Comparison of ENCODE assay signal across 23 mouse cellular contexts in the genomic region with DNA sequence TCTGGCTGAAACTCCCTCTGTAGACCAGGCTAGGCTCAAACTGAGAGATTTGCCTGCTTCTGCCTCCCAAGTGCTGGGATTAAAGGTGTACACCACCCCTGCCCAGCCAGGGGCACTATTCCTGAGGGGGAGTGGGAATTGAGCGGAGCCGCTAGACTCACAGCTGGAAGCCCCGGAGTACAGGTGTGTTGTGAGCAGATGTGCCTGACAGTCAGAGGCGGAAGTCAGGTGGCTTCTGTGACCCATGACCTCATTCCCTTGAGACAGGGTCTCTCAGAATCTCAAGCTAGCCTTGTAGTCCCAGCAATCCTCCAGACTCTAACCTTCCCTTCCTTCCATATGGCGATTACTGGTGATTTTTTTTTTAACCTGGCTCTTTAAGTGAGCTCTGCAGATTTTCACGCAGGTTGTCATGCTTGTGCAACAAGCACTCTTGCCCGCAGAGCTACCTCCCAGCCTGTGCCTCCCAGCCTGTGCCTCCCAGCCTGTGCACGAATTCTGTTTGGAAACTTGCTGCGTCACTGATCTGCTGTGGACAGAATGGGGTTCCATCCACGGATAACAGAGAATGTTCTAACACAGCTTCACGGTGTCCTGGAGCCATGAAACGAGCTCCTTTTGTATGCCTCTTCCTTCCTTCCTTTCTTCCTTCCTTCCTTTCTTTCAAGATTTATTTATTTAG. TPM values are rescaled to one million over a fixed set of nuclear protein-coding genes. Genes with fewer than 3 reads are reported as not detected.
DNase-seq lines count a peak whose midpoint lies in the region; ATAC-seq lines count a peak whose summit lies in the region.
"Had no signal": no experiment of that assay in that cellular context is flagged by ENCODE, and none has a peak within 500 bp of the region (broad histone marks: within the 10 kb centered on the region; RNA-seq: fewer than 3 reads in every experiment).

No protein-coding gene starts in this region.

- no peaks in the 10 kb centered on the region; the same call in 1 of the 2 replicates for H3K27me3 ChIP-seq in forebrain, embryonic 10.5 days (ENCODE audit: poor library complexity, severe bottlenecking)
- H3K27me3 ChIP-seq in forebrain, embryonic 12.5 days = peaks cover 3% of the 10 kb centered on the region; the same call in 1 of the 2 replicates
- H3K27me3 ChIP-seq in megakaryocyte, embryonic 14.5 days (replicated peaks) = no peaks in the 10 kb centered on the region
- H3K27me3 ChIP-seq in liver, embryonic 16.5 days (ENCODE audit: control insufficient read depth, insufficient read depth, low read depth, low read length) = no peaks in the 10 kb centered on the region
- no peaks in the 10 kb centered on the region for H3K27me3 ChIP-seq in intestine, embryonic 15.5 days (replicated peaks)
- H3K27me3 ChIP-seq: lung, embryonic 15.5 days had no signal

- H3K4me3 ChIP-seq in forebrain, embryonic 10.5 days = no peak overlapping the region
- H3K4me3 ChIP-seq in forebrain, embryonic 12.5 days (replicated peaks) = no peak overlapping the region
- peak overlapping the region; percentile 69 for H3K4me3 ChIP-seq in megakaryocyte, embryonic 14.5 days (replicated peaks)
- H3K4me3 ChIP-seq in liver, embryonic 16.5 days (ENCODE audit: low read depth, low read length) = no peak overlapping the region
- H3K4me3 ChIP-seq in intestine, embryonic 15.5 days (replicated peaks) = no peak overlapping the region
- H3K4me3 ChIP-seq: lung, embryonic 15.5 days had no signal

- 79% methylated on average over 12 of the region's 12 CpGs for WGBS in forebrain, embryonic 10.5 days
- WGBS in forebrain, embryonic 12.5 days = 79% methylated on average over 12 of the region's 12 CpGs
- WGBS in liver, embryonic 16.5 days (ENCODE audit: insufficient replicate concordance) = 42% methylated on average over 12 of the region's 12 CpGs
- 64% methylated on average over 12 of the region's 12 CpGs for WGBS in intestine, embryonic 15.5 days

- H3K9me3 ChIP-seq in forebrain, embryonic 10.5 days = no peaks in the 10 kb centered on the region
- no peaks in the 10 kb centered on the region for H3K9me3 ChIP-seq in forebrain, embryonic 12.5 days
- peaks cover 4% of the 10 kb centered on the region for H3K9me3 ChIP-seq in megakaryocyte, embryonic 14.5 days
- H3K9me3 ChIP-seq in liver, embryonic 16.5 days (replicated peaks; ENCODE audit: control insufficient read depth, low read length) = no peaks in the 10 kb centered on the region
- no peaks in the 10 kb centered on the region for H3K9me3 ChIP-seq in intestine, embryonic 15.5 days
- H3K9me3 ChIP-seq: lung, embryonic 15.5 days had no signal

- H3K9ac ChIP-seq in forebrain, embryonic 12.5 days = no peak overlapping the region
- peak overlapping the region; percentile 23 for H3K9ac ChIP-seq in liver, embryonic 16.5 days (ENCODE audit: low read depth, low read length)
- no peak overlapping the region for H3K9ac ChIP-seq in intestine, embryonic 15.5 days
- H3K9ac ChIP-seq: lung, embryonic 15.5 days had no signal

- DNase-seq in forebrain, embryonic 10.5 days (ENCODE audit: extremely low spot score, low spot score) = no peak
- no peak for DNase-seq in layer of hippocampus, adult 8-10 months (ENCODE audit: low spot score in 2 of 2)
- DNase-seq: adrenal gland, postnatal 10 days; cerebellum, adult 18-20 months; layer of hippocampus, adult 9-11 months had no signal

- H3K4me2 ChIP-seq in forebrain, embryonic 12.5 days = no peak overlapping the region
- H3K4me2 ChIP-seq in liver, embryonic 16.5 days (ENCODE audit: low read depth, low read length) = peak overlapping the region; percentile 13
- H3K4me2 ChIP-seq in intestine, embryonic 15.5 days (replicated peaks) = no peak overlapping the region
- H3K4me2 ChIP-seq: lung, embryonic 15.5 days; midbrain, embryonic 11.5 days had no signal

- no peaks in the 10 kb centered on the region for H3K36me3 ChIP-seq in forebrain, embryonic 10.5 days (replicated peaks)
- H3K36me3 ChIP-seq in forebrain, embryonic 12.5 days (replicated peaks) = no peaks in the 10 kb centered on the region
- H3K36me3 ChIP-seq in megakaryocyte, embryonic 14.5 days (replicated peaks; ENCODE audit: low read length) = peaks cover 7% of the 10 kb centered on the region
- no peaks in the 10 kb centered on the region for H3K36me3 ChIP-seq in liver, embryonic 16.5 days (ENCODE audit: control insufficient read depth, insufficient read depth)
- no peaks in the 10 kb centered on the region for H3K36me3 ChIP-seq in intestine, embryonic 15.5 days
- H3K36me3 ChIP-seq: lung, embryonic 15.5 days had no signal

- ATAC-seq in forebrain, embryonic 12.5 days (ENCODE audit: low FRiP score) = no peak
- no peak for ATAC-seq in megakaryocyte, adult 5-6 weeks (ENCODE audit: poor library complexity, severe bottlenecking)
- ATAC-seq in granulocyte monocyte progenitor cell, adult 5-6 weeks (replicated peaks; ENCODE audit: poor library complexity, severe bottlenecking) = peak; percentile 53
- ATAC-seq in liver, embryonic 16.5 days (ENCODE audit: low read depth) = peak; percentile 71
- ATAC-seq in intestine, embryonic 15.5 days = no peak
- ATAC-seq: forebrain, embryonic 16.5 days had no signal

- H3K27ac ChIP-seq in forebrain, embryonic 10.5 days = peak overlapping the region; percentile 44
- no peak overlapping the region for H3K27ac ChIP-seq in forebrain, embryonic 12.5 days
- H3K27ac ChIP-seq in liver, embryonic 16.5 days (ENCODE audit: low read length) = peak overlapping the region; percentile 87
- H3K27ac ChIP-seq in intestine, embryonic 15.5 days = no peak overlapping the region
- H3K27ac ChIP-seq: kidney, postnatal 0 days; lung, embryonic 15.5 days had no signal

- peaks cover 9% of the 10 kb centered on the region for H3K4me1 ChIP-seq in forebrain, embryonic 10.5 days
- H3K4me1 ChIP-seq in forebrain, embryonic 12.5 days = no peaks in the 10 kb centered on the region; the same call in 1 of the 2 replicates
- H3K4me1 ChIP-seq in megakaryocyte, embryonic 14.5 days = peaks cover 87% of the 10 kb centered on the region
- peaks cover 50% of the 10 kb centered on the region for H3K4me1 ChIP-seq in liver, embryonic 16.5 days (ENCODE audit: control insufficient read depth, low read depth, low read length)
- H3K4me1 ChIP-seq in intestine, embryonic 15.5 days (replicated peaks) = no peaks in the 10 kb centered on the region

RNA-seq across cellular contexts. Expression of a gene that starts 18.5 kb away (rescaled TPM):
- polyA plus RNA-seq in forebrain, embryonic 10.5 days (2016; fragmentation: Nextera tagmentation; extraction: Ambion mirVana) = 32.2 and 33.1 TPM in 2 replicates
- 18.9 and 22.6 TPM in 2 replicates for polyA plus RNA-seq in forebrain, embryonic 12.5 days (2016; fragmentation: Nextera tagmentation; extraction: Ambion mirVana)
- 350 and 629 TPM in 2 replicates for polyA plus RNA-seq in megakaryocyte, embryonic 14.5 days (2012; ENCODE audit: insufficient read depth, low replicate concordance)
- total RNA-seq in megakaryocyte, adult 5-6 weeks (2015) = 65.2 and 66.9 TPM in 2 replicates
- 155 and 168 TPM in 2 replicates for total RNA-seq in megakaryocyte, adult 5-6 weeks (2017)
- total RNA-seq in granulocyte monocyte progenitor cell, adult 5-6 weeks (2014; fragmentation: Nextera tagmentation) = 33.0 and 59.6 TPM in 2 replicates
- 89.9 and 94.0 TPM in 2 replicates for total RNA-seq in granulocyte monocyte progenitor cell, adult 5-6 weeks (2017)
- polyA plus RNA-seq in liver, embryonic 16.5 days (2015; fragmentation: Nextera tagmentation; extraction: Ambion mirVana) = 74.7 and 80.0 TPM in 2 replicates
- 13.4 TPM in 2 replicates for polyA plus RNA-seq in intestine, embryonic 15.5 days (2015; fragmentation: Nextera tagmentation; extraction: Ambion mirVana)
- 1 to 10 TPM; 2.6 to 3.8 (median 3.4) TPM for total RNA-seq in layer of hippocampus, adult 8-10 months (2022)

RNA-seq across cellular contexts. Expression of a gene that starts 40.4 kb away (rescaled TPM):
- polyA plus RNA-seq in forebrain, embryonic 10.5 days (2016; fragmentation: Nextera tagmentation; extraction: Ambion mirVana) = not detected in 2 replicates
- not detected in 2 replicates for polyA plus RNA-seq in forebrain, embryonic 12.5 days (2016; fragmentation: Nextera tagmentation; extraction: Ambion mirVana)
- not detected in 2 replicates for polyA plus RNA-seq in megakaryocyte, embryonic 14.5 days (2012; ENCODE audit: insufficient read depth, low replicate concordance)
- not detected in 2 replicates for total RNA-seq in megakaryocyte, adult 5-6 weeks (2015)
- not detected in 2 replicates for total RNA-seq in megakaryocyte, adult 5-6 weeks (2017)
- 0.47 TPM in 1 of 2 replicates, not detected in the other for total RNA-seq in granulocyte monocyte progenitor cell, adult 5-6 weeks (2014; fragmentation: Nextera tagmentation)
- total RNA-seq in granulocyte monocyte progenitor cell, adult 5-6 weeks (2017) = not detected in 2 replicates
- polyA plus RNA-seq in liver, embryonic 16.5 days (2015; fragmentation: Nextera tagmentation; extraction: Ambion mirVana) = not detected in 2 replicates
- polyA plus RNA-seq in intestine, embryonic 15.5 days (2015; fragmentation: Nextera tagmentation; extraction: Ambion mirVana) = not detected in 2 replicates
- total RNA-seq in layer of hippocampus, adult 8-10 months (2022) = not detected
- total RNA-seq: adrenal gland, postnatal 10 days; gastrocnemius, adult 8-10 months; left cerebral cortex, postnatal 36 days; neutrophil, adult 5-6 weeks had no signal
- polyA plus RNA-seq: embryonic facial prominence, embryonic 14.5 days; forebrain, embryonic 16.5 days; hindbrain, embryonic 11.5 days; intestine, embryonic 14.5 days; kidney, postnatal 0 days; lung, embryonic 15.5 days; midbrain, embryonic 11.5 days; spleen, adult 2 months; urinary bladder, adult 2 months had no signal

RNA-seq across cellular contexts. Expression of a gene that starts 40.5 kb away (rescaled TPM):
- polyA plus RNA-seq in forebrain, embryonic 10.5 days (2016; fragmentation: Nextera tagmentation; extraction: Ambion mirVana) = 18.3 and 19.3 TPM in 2 replicates
- 24.3 and 27.0 TPM in 2 replicates for polyA plus RNA-seq in forebrain, embryonic 12.5 days (2016; fragmentation: Nextera tagmentation; extraction: Ambion mirVana)
- polyA plus RNA-seq in megakaryocyte, embryonic 14.5 days (2012; ENCODE audit: insufficient read depth, low replicate concordance) = 9.9 and 12.4 TPM in 2 replicates
- 11.3 and 11.5 TPM in 2 replicates for total RNA-seq in megakaryocyte, adult 5-6 weeks (2015)
- 4.9 and 6.8 TPM in 2 replicates for total RNA-seq in megakaryocyte, adult 5-6 weeks (2017)
- total RNA-seq in granulocyte monocyte progenitor cell, adult 5-6 weeks (2014; fragmentation: Nextera tagmentation) = 24.8 and 34.1 TPM in 2 replicates
- 8.3 and 10.2 TPM in 2 replicates for total RNA-seq in granulocyte monocyte progenitor cell, adult 5-6 weeks (2017)
- 2.7 TPM in 2 replicates for polyA plus RNA-seq in liver, embryonic 16.5 days (2015; fragmentation: Nextera tagmentation; extraction: Ambion mirVana)
- 13.1 and 13.8 TPM in 2 replicates for polyA plus RNA-seq in intestine, embryonic 15.5 days (2015; fragmentation: Nextera tagmentation; extraction: Ambion mirVana)
- 10 to 100 TPM; 37.0 to 41.9 (median 37.9) TPM for total RNA-seq in layer of hippocampus, adult 8-10 months (2022)

RNA-seq across cellular contexts. Expression of a gene that starts 43.1 kb away (rescaled TPM):
- 1.0 and 1.2 TPM in 2 replicates for polyA plus RNA-seq in forebrain, embryonic 10.5 days (2016; fragmentation: Nextera tagmentation; extraction: Ambion mirVana)
- 1.2 and 1.5 TPM in 2 replicates for polyA plus RNA-seq in forebrain, embryonic 12.5 days (2016; fragmentation: Nextera tagmentation; extraction: Ambion mirVana)
- polyA plus RNA-seq in megakaryocyte, embryonic 14.5 days (2012; ENCODE audit: insufficient read depth, low replicate concordance) = 0.20 TPM in 1 of 2 replicates, not detected in the other
- not detected in 2 replicates for total RNA-seq in megakaryocyte, adult 5-6 weeks (2015)
- 0.18 and 0.65 TPM in 2 replicates for total RNA-seq in megakaryocyte, adult 5-6 weeks (2017)
- total RNA-seq in granulocyte monocyte progenitor cell, adult 5-6 weeks (2014; fragmentation: Nextera tagmentation) = not detected in 2 replicates
- not detected in 2 replicates for total RNA-seq in granulocyte monocyte progenitor cell, adult 5-6 weeks (2017)
- polyA plus RNA-seq in liver, embryonic 16.5 days (2015; fragmentation: Nextera tagmentation; extraction: Ambion mirVana) = 0.22 TPM in 1 of 2 replicates, not detected in the other
- polyA plus RNA-seq in intestine, embryonic 15.5 days (2015; fragmentation: Nextera tagmentation; extraction: Ambion mirVana) = 0.49 and 0.80 TPM in 2 replicates
- total RNA-seq in layer of hippocampus, adult 8-10 months (2022) = not detected
- total RNA-seq: adrenal gland, postnatal 10 days; gastrocnemius, adult 8-10 months; left cerebral cortex, postnatal 36 days; neutrophil, adult 5-6 weeks had no signal
- polyA plus RNA-seq: spleen, adult 2 months had no signal

Comparison
In these comparisons a context has a peak if more than half of its experiments do, and no peak if none do; other contexts are left out.
1. H3K27ac ChIP-seq: peak in forebrain, embryonic 10.5 days (single experiment) and liver, embryonic 16.5 days (single experiment); none in forebrain, embryonic 12.5 days (single experiment) and intestine, embryonic 15.5 days (single experiment).
2. ATAC-seq: peak in granulocyte monocyte progenitor cell, adult 5-6 weeks (single experiment) and liver, embryonic 16.5 days (single experiment); none in forebrain, embryonic 12.5 days (single experiment), megakaryocyte, adult 5-6 weeks (single experiment) and intestine, embryonic 15.5 days (single experiment).